Mouse (Mus musculus) liver, embryonic 14.5 days (tissue): ENCODE data around the gene Atp2b1. TPM values are rescaled to one million over a fixed set of nuclear protein-coding genes. Genes with fewer than 3 reads are reported as not detected.

Experiments
- ATAC-seq: fragments of 200-750 bp; cut with Nextera tagmentation; 2 replicates; pipeline ENCODE4 v1.8.0; 2017; ENCODE audit warnings: moderate number of reproducible peaks, mild to moderate bottlenecking, moderate library complexity; ENCODE audit not compliant: insufficient read depth
- DNase-seq, 3 experiments: peaks; one replicate each; pipeline ENCODE4 v3.0.0-alpha.2; 2012 to 2013; ENCODE audit warnings: low read depth in 3 of 3, low spot score in 3 of 3
- H3K27ac ChIP-seq: fragments of 300-500 bp; sonication (generic); 2 replicates; pipeline ENCODE4 v1.5.1; 2014; ENCODE audit warnings: moderate library complexity, mild to moderate bottlenecking, control low read depth, inconsistent platforms
- H3K27me3 ChIP-seq: fragments of 300-500 bp; sonication (generic); 2 replicates; pipeline ENCODE4 v1.6.1; 2014; ENCODE audit warnings: mild to moderate bottlenecking, low read length, moderate library complexity; ENCODE audit not compliant: control insufficient read depth, insufficient read depth
- H3K36me3 ChIP-seq: fragments of 300-500 bp; sonication (generic); replicated peaks from 2 replicates; pipeline ENCODE4 v1.6.1; 2014; ENCODE audit warnings: low read depth; ENCODE audit not compliant: control insufficient read depth, insufficient read depth
- H3K4me1 ChIP-seq, 2 experiments: fragments of 200-500 bp in 1 of 2; fragments of 300-500 bp in 1 of 2; sonication (generic) in 1 of 2; replicated peaks; 2 replicates each; pipeline ENCODE4 v1.6.1; 2012 to 2014; ENCODE audit warnings: antibody characterized with exemption in 1 of 2, inconsistent platforms in 1 of 2, low read length in 1 of 2; ENCODE audit not compliant: control insufficient read depth in 2 of 2, insufficient read depth in 2 of 2
- H3K4me2 ChIP-seq: fragments of 300-500 bp; sonication (generic); 2 replicates; pipeline ENCODE4 v1.6.1; 2014; ENCODE audit warnings: low read depth, mild to moderate bottlenecking, control low read depth, moderate library complexity
- H3K4me3 ChIP-seq, 2 experiments: fragments of 200-500 bp in 1 of 2; fragments of 300-500 bp in 1 of 2; sonication (generic) in 1 of 2; 2 replicates each; pipeline ENCODE4 v1.5.1; 2012 to 2014; ENCODE audit warnings: low read depth in 2 of 2, low read length in 2 of 2, mild to moderate bottlenecking in 2 of 2, control low read depth in 1 of 2, inconsistent platforms in 1 of 2, moderate library complexity in 1 of 2; ENCODE audit not compliant: insufficient read depth in 1 of 2
- H3K9ac ChIP-seq: fragments of 300-500 bp; sonication (generic); replicated peaks from 2 replicates; pipeline ENCODE4 v1.6.1; 2014; ENCODE audit warnings: mild to moderate bottlenecking, control low read depth, moderate library complexity
- H3K9me3 ChIP-seq: fragments of 300-500 bp; sonication (generic); 2 replicates; pipeline ENCODE4 v1.6.1; 2016; ENCODE audit warnings: low read length, mixed read lengths; ENCODE audit not compliant: control insufficient read depth
- CTCF ChIP-seq: IDR thresholded peaks from 2 replicates; pipeline ENCODE4 v1.5.1; 2016; ENCODE audit warnings: antibody characterized with exemption, low read depth, control low read depth
- EP300 ChIP-seq: IDR thresholded peaks from 2 replicates; pipeline ENCODE4 v1.6.1; 2016; ENCODE audit warnings: antibody characterized with exemption, low read depth
- WGBS: fragments of 180-500 bp; shearing (Covaris S2); extraction: QIAGEN DNeasy Blood & Tissue Kit; methylation state at CpG from one replicate; pipeline ENCODE4 v1.1.7; 2014; ENCODE audit not compliant: insufficient replicate concordance; 5-methylcytosine and 5-hydroxymethylcytosine counted together
- polyA plus RNA-seq, 2 experiments: library from polyadenylated mRNA; depleted of rRNA in 1 of 2; stranded (reverse) in 1 of 2; unstranded in 1 of 2; fragments of >200 nt; fragmentation: Nextera tagmentation in 1 of 2; extraction: Ambion mirVana in 1 of 2; gene quantifications; 2 replicates each; pipeline versions ENCODE4 v1.2.1 to v1.2.3; 2012 to 2014

Gene Atp2b1
- polyA plus RNA-seq, 2 experiments: 7.4 to 27.6 TPM

GRCm38 (mm10) chr10:98942999-98943398 is 28.8 kb downstream of the Atp2b1 start:
- Histone ChIP-seq H3K4me2 (no peak overlapping the region), H3K4me3 (no peak overlapping the region), H3K9ac (no peak overlapping the region), H3K27me3 (no peaks in the 10 kb centered on the region), H3K4me1 (0 out of 4 replicates have a peak, but pooled peaks cover 0 to 2% of the 10 kb centered on the region in 2 experiments), H3K36me3 (no peaks in the 10 kb centered on the region), H3K9me3 (no peaks in the 10 kb centered on the region), H3K27ac (no peak overlapping the region)
- WGBS: 80% methylated on average over 8 of the region's 8 CpGs
- ATAC-seq (no peak), DNase-seq (no peak)
- no peak for TF ChIP-seq CTCF
- TF ChIP-seq EP300: no peak

DNA sequence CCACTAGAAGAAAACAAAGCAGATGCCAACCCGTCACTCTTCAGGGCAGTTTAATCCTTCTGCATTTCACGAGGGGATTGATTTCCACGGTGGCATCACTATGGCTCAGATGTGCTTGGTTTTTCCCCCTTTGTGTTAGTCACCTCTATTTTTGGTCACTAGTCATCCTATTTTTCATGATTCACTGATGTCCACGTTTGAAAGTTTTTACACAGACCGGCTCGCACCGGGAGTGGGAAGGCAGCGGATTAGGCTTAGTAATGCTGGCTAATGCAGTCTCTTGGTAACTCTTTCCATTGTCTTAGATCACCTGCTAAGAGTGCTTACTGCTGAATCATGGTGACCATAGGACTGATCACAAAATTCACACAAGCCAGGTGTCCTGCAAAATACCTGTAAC is 29.7 kb downstream of the Atp2b1 start:
- no peaks in the 10 kb centered on the region for H3K27me3 ChIP-seq
- peaks cover 0 to 4% of the 10 kb centered on the region in 2 experiments; a peak in 3 of 4 replicates for H3K4me1 ChIP-seq
- no peak for TF ChIP-seq CTCF
- no peak for TF ChIP-seq EP300
- no peak overlapping the region for H3K27ac ChIP-seq
- no peaks in the 10 kb centered on the region for H3K9me3 ChIP-seq
- no peak overlapping the region for H3K4me2 ChIP-seq
- DNase-seq: no peak
- no peaks in the 10 kb centered on the region for H3K36me3 ChIP-seq
- no peak overlapping the region for H3K4me3 ChIP-seq
- H3K9ac ChIP-seq: no peak overlapping the region
- WGBS: 85% methylated on average over 8 of the region's 8 CpGs
- ATAC-seq: no peak

DNA sequence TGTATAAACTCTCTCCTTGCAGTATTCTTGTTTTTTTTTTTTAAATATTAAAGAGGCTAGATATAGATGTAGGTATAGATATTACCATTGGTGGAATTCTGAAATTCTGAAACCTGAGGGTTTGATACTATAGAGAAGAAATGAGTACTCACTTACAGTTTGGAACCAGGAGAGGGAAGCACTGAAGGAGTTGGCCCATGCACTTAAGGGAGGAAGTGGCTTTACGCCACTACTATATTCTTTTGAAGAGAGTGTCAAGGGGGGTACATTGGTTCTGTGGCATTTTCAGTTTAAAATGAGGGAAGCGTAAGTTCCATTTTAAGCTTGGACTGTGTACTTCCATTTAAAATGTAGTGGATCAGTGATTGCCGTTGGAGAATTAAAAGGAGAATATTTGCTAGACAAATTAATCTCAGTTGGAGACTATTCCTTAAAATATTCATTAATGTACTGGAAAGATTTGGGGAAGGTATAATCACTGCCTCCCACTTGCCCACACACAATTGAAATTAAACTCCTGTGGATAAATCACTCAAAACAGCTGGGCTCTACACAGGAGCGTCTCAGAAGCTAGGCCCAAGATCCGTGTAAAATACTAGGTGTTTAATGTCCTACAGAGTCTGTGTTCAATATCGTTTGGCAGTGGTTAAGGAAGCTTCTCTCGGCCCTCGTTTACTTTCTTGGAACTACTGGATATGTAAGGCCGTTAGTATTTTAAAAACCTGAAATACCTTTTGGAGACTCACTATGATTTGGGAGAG is 32.0 kb downstream of the Atp2b1 start:
- ATAC-seq: no peak
- H3K27ac ChIP-seq: no peak overlapping the region
- H3K9me3 ChIP-seq: no peaks in the 10 kb centered on the region
- H3K36me3 ChIP-seq: no peaks in the 10 kb centered on the region
- no peak overlapping the region for H3K4me2 ChIP-seq
- H3K27me3 ChIP-seq: no peaks in the 10 kb centered on the region
- 76% methylated on average over 9 of the region's 9 CpGs for WGBS
- TF ChIP-seq CTCF: no peak
- no peak for TF ChIP-seq EP300
- H3K4me1 ChIP-seq: peaks cover 6 to 8% of the 10 kb centered on the region in 2 experiments; a peak in 3 of 4 replicates
- no peak overlapping the region for H3K9ac ChIP-seq
- no peak for DNase-seq
- no peak overlapping the region for H3K4me3 ChIP-seq

GRCm38 (mm10) chr10:98947206-98947605 is 33.0 kb downstream of the Atp2b1 start:
- H3K4me1 ChIP-seq: peaks cover 6 to 11% of the 10 kb centered on the region in 2 experiments; a peak in 3 of 4 replicates
- WGBS: 25% methylated on average over 2 of the region's 2 CpGs
- no peak overlapping the region for H3K27ac ChIP-seq
- no peak overlapping the region for H3K4me2 ChIP-seq
- TF ChIP-seq CTCF: no peak
- no peaks in the 10 kb centered on the region for H3K36me3 ChIP-seq
- DNase-seq (no peak), ATAC-seq (no peak)
- H3K9ac ChIP-seq: no peak overlapping the region
- no peaks in the 10 kb centered on the region for H3K9me3 ChIP-seq
- no peaks in the 10 kb centered on the region for H3K27me3 ChIP-seq
- H3K4me3 ChIP-seq: no peak overlapping the region

DNA sequence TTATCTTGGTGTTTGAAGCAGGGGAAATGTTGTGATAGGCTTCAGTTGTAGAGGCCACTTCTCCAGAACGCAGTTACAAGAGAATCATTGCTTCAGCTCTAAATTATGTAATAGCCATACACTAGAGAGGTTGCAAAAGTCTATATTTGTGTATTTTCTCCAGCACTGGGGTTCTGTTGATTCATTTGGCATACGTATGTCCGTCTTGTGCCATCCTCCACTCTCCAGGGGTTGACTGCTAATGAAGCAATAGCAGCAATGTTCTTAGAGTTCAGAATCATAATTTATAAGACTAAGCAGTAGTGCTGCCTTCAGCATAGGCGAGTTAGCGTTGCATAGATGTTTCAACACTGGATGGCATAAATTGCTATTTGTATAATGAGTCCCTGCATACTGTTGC is 33.9 kb downstream of the Atp2b1 start:
- peaks cover 6 to 11% of the 10 kb centered on the region in 2 experiments; a peak in 3 of 4 replicates for H3K4me1 ChIP-seq
- no peak for DNase-seq

More for the DNA sequence above, 33.9 kb downstream of the Atp2b1 start:
- Histone ChIP-seq H3K4me3 (no peak overlapping the region), H3K9me3 (no peaks in the 10 kb centered on the region), H3K27me3 (no peaks in the 10 kb centered on the region), H3K36me3 (no peaks in the 10 kb centered on the region), H3K4me2 (no peak overlapping the region), H3K9ac (no peak overlapping the region), H3K27ac (no peak overlapping the region)
- TF ChIP-seq EP300 (no peak), CTCF (no peak)
- ATAC-seq: no peak
- 79% methylated on average over 5 of the region's 5 CpGs for WGBS
